Comparison of ENCODE assay signal across 8 mouse cellular contexts in genomic region chr10:118870201-118870980, GRCm38 (mm10). TPM values are rescaled to one million over a fixed set of nuclear protein-coding genes. Genes with fewer than 3 reads are reported as not detected.
DNase-seq lines count a peak whose midpoint lies in the region; ATAC-seq lines count a peak whose summit lies in the region.

Dyrk2 (minus strand) TSS chr10:118870209.

- intact Hi-C loops in left cerebral cortex, postnatal 14 days (cut with DNase I) = loop anchor here (5.0 kb wide), 1 partner anchor 87 kb away; no protein-coding TSS in a partner anchor

- peak; percentile 62 to 63 for DNase-seq in right cerebral cortex, postnatal 10 days (ENCODE audit: low spot score in 2 of 2)
- DNase-seq in right cerebral cortex, postnatal 36 days (ENCODE audit: low spot score in 2 of 2) = no peak
- peak; percentile 44 for DNase-seq in cerebellum, adult 11-12 months
- DNase-seq in forelimb bud, embryonic 11.5 days (ENCODE audit: low read depth, low spot score) = peak; percentile 48
- peak; percentile 16 to 36 for DNase-seq in left cerebral cortex, postnatal 14 days (ENCODE audit: low spot score in 2 of 2)
- DNase-seq in spleen, postnatal 14 days (ENCODE audit: low spot score in 2 of 2) = no peak

- 0 out of 2 replicates have a peak, but pooled peaks cover 3% of the 10 kb centered on the region for H3K9me3 ChIP-seq in hindbrain, embryonic 12.5 days (replicated peaks)

- no peaks in the 10 kb centered on the region for H3K27me3 ChIP-seq in hindbrain, embryonic 12.5 days

- H3K9ac ChIP-seq in hindbrain, embryonic 12.5 days = peak within 1 kb of the TSS; percentile 97

- H3K4me1 ChIP-seq in hindbrain, embryonic 12.5 days = peaks cover 27% of the 10 kb centered on the region

- H3K27ac ChIP-seq in hindbrain, embryonic 12.5 days = peak within 1 kb of the TSS; percentile 98

- WGBS in hindbrain, embryonic 12.5 days = 4% methylated on average over 16 of the region's 16 CpGs

- H3K4me2 ChIP-seq in hindbrain, embryonic 12.5 days (replicated peaks) = peak within 1 kb of the TSS; percentile 95

- peak within 1 kb of the TSS; percentile 96 for H3K4me3 ChIP-seq in hindbrain, embryonic 12.5 days

- 0 out of 2 replicates have a peak, but pooled peaks have one; percentile 3 for ATAC-seq in hindbrain, embryonic 12.5 days (ENCODE audit: low FRiP score)
- ATAC-seq in megakaryocyte-erythroid progenitor cell, adult 5-6 weeks (replicated peaks; ENCODE audit: low FRiP score, low TSS enrichment, poor library complexity, severe bottlenecking) = peak; percentile 38

- H3K36me3 ChIP-seq in hindbrain, embryonic 12.5 days = no peaks in the 10 kb centered on the region

RNA-seq across cellular contexts. Expression of gene Dyrk2, which starts in this region (rescaled TPM):
- 11.4 and 13.6 TPM in 2 replicates for polyA plus RNA-seq in hindbrain, embryonic 12.5 days (2016; fragmentation: Nextera tagmentation; extraction: Ambion mirVana)
- 10 to 100 TPM; 71.5 to 73.7 TPM for total RNA-seq in left cerebral cortex, postnatal 14 days (2021)
- 11.1 and 16.6 TPM in 2 replicates for total RNA-seq in megakaryocyte-erythroid progenitor cell, adult 5-6 weeks (2014; fragmentation: Nextera tagmentation)
- total RNA-seq in megakaryocyte-erythroid progenitor cell, adult 5-6 weeks (2017) = 11.5 and 11.7 TPM in 2 replicates

Comparison
In these comparisons a context has a peak if more than half of its experiments do, and no peak if none do; other contexts are left out.
1. RNA of gene Dyrk2 (total RNA-seq): 71.5 to 73.7 TPM in left cerebral cortex, postnatal 14 days; 11.1 to 16.6 TPM in megakaryocyte-erythroid progenitor cell, adult 5-6 weeks; every median in the first group is over 4 times any median in the second.
2. DNase-seq: peak in right cerebral cortex, postnatal 10 days (2 of 2), cerebellum, adult 11-12 months (single experiment), forelimb bud, embryonic 11.5 days (single experiment) and left cerebral cortex, postnatal 14 days (2 of 2); none in right cerebral cortex, postnatal 36 days (0 of 2) and spleen, postnatal 14 days (0 of 2).